Mouse (Mus musculus): Measurements from ENCODE around the gene Zfp956. TPM values are rescaled to one million over a fixed set of nuclear protein-coding genes. Genes with fewer than 3 reads are reported as not detected.

Gene Zfp956
- 27.6 TPM for total RNA-seq (2023)

DNA sequence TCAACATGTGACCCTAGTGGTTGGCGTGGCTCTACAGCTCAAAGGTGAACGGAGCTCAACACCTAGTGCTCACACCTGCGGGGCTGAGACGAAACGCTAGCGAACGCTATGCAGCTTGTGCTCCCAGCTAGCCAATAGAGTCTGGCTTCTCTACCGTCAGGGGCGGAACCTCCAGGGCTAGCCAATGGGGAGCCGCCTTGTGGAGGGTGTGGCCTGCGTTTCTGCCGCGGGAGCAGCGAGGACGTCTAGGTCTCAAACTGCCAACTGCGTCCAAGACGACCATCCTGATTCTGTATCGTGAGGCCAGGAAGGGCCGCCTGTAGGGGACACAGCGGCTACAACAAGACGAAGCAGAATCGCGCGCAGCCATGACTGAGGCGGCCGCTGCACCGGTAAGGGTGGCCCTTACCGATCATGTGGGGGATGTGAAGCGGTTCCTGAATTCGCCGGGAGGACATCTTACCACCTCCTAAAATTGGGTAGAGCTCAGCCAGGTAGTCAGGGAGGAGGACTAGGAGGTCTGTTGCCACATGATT is at the start of gene Zfp956:
TSS of gene Zfp956 (plus strand) at position 200 of the 536 bp plus-strand sequence.

GRCm38 (mm10) chr6:47920447-47921340 is 32.5 kb upstream of the Zfp956 start, which contains the start of gene Zfp212:
TSS of gene Zfp212 (plus strand) at chr6:47920476.

Other genes starting within 250 kb of the Zfp956 start
- 73.9 TPM for gene Pdia4, start 140.0 kb upstream of the Zfp956 start, total RNA-seq (2023)
- gene Zfp786, start 122.5 kb upstream of the Zfp956 start, total RNA-seq (2023) = 0.15 TPM
- 31.9 TPM for gene Zfp398, start 117.7 kb upstream of the Zfp956 start, total RNA-seq (2023)
- gene Zfp282, start 76.2 kb upstream of the Zfp956 start, total RNA-seq (2023) = 13.1 TPM
- 47.2 TPM for gene Zfp212, start 32.9 kb upstream of the Zfp956 start, total RNA-seq (2023)
- gene Zfp777, start 95.5 kb downstream of the Zfp956 start, total RNA-seq (2023) = 59.7 TPM
- gene Zfp746, start 133.2 kb downstream of the Zfp956 start, total RNA-seq (2023) = 62.7 TPM